Mouse (Mus musculus): ENCODE measurements around the gene Olfr1045. TPM values are rescaled to one million over a fixed set of nuclear protein-coding genes. Genes with fewer than 3 reads are reported as not detected.
"Not testable (repeated sequence)": the region's sequence is repeated elsewhere in the genome, so short reads cannot be mapped to it uniquely, and the experiment has no call there.

Olfr1045 gene
- total RNA-seq (2021): not detected in 2 replicates
- long read RNA-seq: 0 reads

- DNase-seq: no peak
These were observed at the start of gene Olfr1045 for GRCm38 (mm10) chr2:86202909-86203308. Olfr1045 (minus strand) TSS chr2:86203009.

- DNase-seq: no peak
These were observed 37.4 kb upstream of the Olfr1045 start, which contains the start of gene Olfr1048 for GRCm38 (mm10) chr2:86240189-86240588. Olfr1048 (minus strand) TSS chr2:86240289.

- DNase-seq: no peak
These were observed 28.5 kb upstream of the Olfr1045 start, which contains the start of gene Olfr1047 for GRCm38 (mm10) chr2:86231301-86231700. Olfr1047 (minus strand) TSS chr2:86231401.

- no peak for DNase-seq
These were observed 16.4 kb upstream of the Olfr1045 start, which contains the start of gene Olfr1046 for GRCm38 (mm10) chr2:86219214-86219613. Olfr1046 (minus strand) TSS chr2:86219314.

GRCm38 (mm10) chr2:86195863-86196262, 6.9 kb downstream of the Olfr1045 start:
- no peak for DNase-seq

- no peak for DNase-seq
These were observed 17.2 kb downstream of the Olfr1045 start, which contains the start of gene Olfr52 for GRCm38 (mm10) chr2:86185583-86185982. Olfr52 (minus strand) TSS chr2:86185683.

GRCm38 (mm10) chr2:86179950-86180349, 22.9 kb downstream of the Olfr1045 start:
- no peak for DNase-seq

GRCm38 (mm10) chr2:86177720-86178119, 25.1 kb downstream of the Olfr1045 start, which contains the start of gene Olfr1044:
Olfr1044 (minus strand) TSS chr2:86177820.
- no peak for DNase-seq

GRCm38 (mm10) chr2:86175422-86175821, 27.4 kb downstream of the Olfr1045 start:
- not testable (repeated sequence) for DNase-seq

- DNase-seq: no peak
These were observed 35.4 kb downstream of the Olfr1045 start, which contains the start of gene Olfr1043 for GRCm38 (mm10) chr2:86167422-86167821. Olfr1043 (minus strand) TSS chr2:86167522.

GRCm38 (mm10) chr2:86161738-86162137, 41.1 kb downstream of the Olfr1045 start, which contains the start of gene Olfr1042:
Olfr1042 (minus strand) TSS chr2:86161838.
- no peak for DNase-seq

GRCm38 (mm10) chr2:86146632-86147031, 56.2 kb downstream of the Olfr1045 start, which contains the start of gene Olfr1040:
Olfr1040 (minus strand) TSS chr2:86146732.
- DNase-seq: no peak

Other genes starting within 250 kb of the Olfr1045 start
- gene Olfr1029, start 229.1 kb downstream of the Olfr1045 start, total RNA-seq (2021): not detected in 2 replicates
- not detected in 2 replicates for gene Olfr1030, start 223.7 kb downstream of the Olfr1045 start, total RNA-seq (2021)
- not detected in 2 replicates for gene Olfr1031, start 212.7 kb downstream of the Olfr1045 start, total RNA-seq (2021)
- gene Olfr1032, start 197.5 kb downstream of the Olfr1045 start, total RNA-seq (2021): not detected in 2 replicates
- 4.5 and 4.9 TPM in 2 replicates for gene Olfr1033, start 182.4 kb downstream of the Olfr1045 start, total RNA-seq (2021)
- 0.29 and 0.33 TPM in 2 replicates for gene Olfr1034, start 157.1 kb downstream of the Olfr1045 start, total RNA-seq (2021)
- gene Olfr1036, start 129.0 kb downstream of the Olfr1045 start, total RNA-seq (2021): not detected in 2 replicates
- gene Olfr1037, start 115.6 kb downstream of the Olfr1045 start, total RNA-seq (2021): not detected in 2 replicates
- gene Olfr1039, start 67.1 kb downstream of the Olfr1045 start, total RNA-seq (2021): not detected in 2 replicates
- not detected in 2 replicates for gene Olfr1040, start 56.3 kb downstream of the Olfr1045 start, total RNA-seq (2021)
- gene Olfr1042, start 41.2 kb downstream of the Olfr1045 start, total RNA-seq (2021): not detected in 2 replicates
- gene Olfr1043, start 35.5 kb downstream of the Olfr1045 start, total RNA-seq (2021): not detected in 2 replicates
- gene Olfr1044, start 25.2 kb downstream of the Olfr1045 start, total RNA-seq (2021): not detected in 2 replicates
- not detected in 2 replicates for gene Olfr52, start 17.3 kb downstream of the Olfr1045 start, total RNA-seq (2021)
- gene Olfr1046, start 16.3 kb upstream of the Olfr1045 start, total RNA-seq (2021): not detected in 2 replicates
- not detected in 2 replicates for gene Olfr1047, start 28.4 kb upstream of the Olfr1045 start, total RNA-seq (2021)
- not detected in 2 replicates for gene Olfr1048, start 37.3 kb upstream of the Olfr1045 start, total RNA-seq (2021)
- not detected in 2 replicates for gene Olfr1049, start 55.3 kb upstream of the Olfr1045 start, total RNA-seq (2021)
- gene Olfr1051, start 76.1 kb upstream of the Olfr1045 start, total RNA-seq (2021): not detected in 2 replicates
- gene Olfr1052, start 89.4 kb upstream of the Olfr1045 start, total RNA-seq (2021): not detected in 2 replicates
- not detected in 2 replicates for gene Olfr1053, start 112.3 kb upstream of the Olfr1045 start, total RNA-seq (2021)
- gene Olfr1054, start 132.4 kb upstream of the Olfr1045 start, total RNA-seq (2021): not detected in 2 replicates
- gene Olfr1055, start 147.3 kb upstream of the Olfr1045 start, total RNA-seq (2021): not detected in 2 replicates
- gene Olfr1056, start 159.5 kb upstream of the Olfr1045 start, total RNA-seq (2021): not detected in 2 replicates
- not detected in 2 replicates for gene Olfr1057, start 175.4 kb upstream of the Olfr1045 start, total RNA-seq (2021)
- not detected in 2 replicates for gene Olfr1058, start 185.6 kb upstream of the Olfr1045 start, total RNA-seq (2021)
- gene Olfr1061, start 211.0 kb upstream of the Olfr1045 start, total RNA-seq (2021): not detected in 2 replicates
- not detected in 2 replicates for gene Olfr1062, start 223.7 kb upstream of the Olfr1045 start, total RNA-seq (2021)
- gene Olfr1065, start 247.6 kb upstream of the Olfr1045 start, total RNA-seq (2021): not detected in 2 replicates

Data from adrenal gland, postnatal 25 days (tissue).